Mouse (Mus musculus) macrophage (primary cell): ENCODE measurements around the gene Sgpp2. TPM values are rescaled to one million over a fixed set of nuclear protein-coding genes. Genes with fewer than 3 reads are reported as not detected.

Experiments used
- H3K27ac ChIP-seq: fragments of 350-480 bp; formaldehyde crosslinking; 2 replicates; pipeline ENCODE4 v1.9.0; 2021
- H3K36me3 ChIP-seq: fragments of 350-480 bp; formaldehyde crosslinking; 2 replicates; pipeline ENCODE4 v1.9.0; 2021; ENCODE audit errors: inconsistent target
- H3K4me3 ChIP-seq: fragments of 350-480 bp; formaldehyde crosslinking; 2 replicates; pipeline ENCODE4 v1.9.0; 2021; ENCODE audit errors: inconsistent target
- H3K79me2 ChIP-seq: fragments of 350-480 bp; formaldehyde crosslinking; 2 replicates; pipeline ENCODE4 v1.9.0; 2021; ENCODE audit errors: inconsistent target
- WGBS: methylation state at CpG from one replicate; pipeline ENCODE4 v1.1.7; 2026; ENCODE audit warnings: inconsistent platforms; ENCODE audit not compliant: missing documents; 5-methylcytosine and 5-hydroxymethylcytosine counted together
- polyA plus RNA-seq: library from polyadenylated mRNA; stranded (reverse); fragments of 250-400 nt; gene quantifications from 3 replicates; pipeline ENCODE4 v1.2.4, GENCODE M21; 2018; ENCODE audit warnings: inconsistent platforms

The Sgpp2 gene
- polyA plus RNA-seq, 1 experiment from 2014 or later = not detected

DNA sequence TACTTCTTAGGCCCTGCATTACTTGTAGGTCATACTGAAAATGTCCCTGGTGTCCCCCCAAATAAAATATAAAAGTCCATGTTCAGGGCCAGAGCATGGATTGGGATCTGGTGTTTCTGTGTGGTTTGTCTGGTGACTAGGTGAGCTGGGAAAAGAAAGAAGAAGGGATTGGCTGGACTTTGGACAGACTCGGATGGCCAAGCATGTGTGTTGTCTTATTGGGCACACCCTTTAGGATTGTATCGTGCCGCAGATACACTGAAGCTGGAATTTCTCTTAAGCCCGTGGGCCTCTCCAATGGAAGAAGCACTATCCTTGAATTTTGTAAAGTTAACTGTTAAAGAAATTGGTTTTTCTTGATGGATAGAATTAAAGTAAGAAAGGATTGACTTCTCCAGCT, 91.3 kb downstream of the Sgpp2 start:
- H3K27ac ChIP-seq = no peak overlapping the region
- 91% methylated on average over 4 of the region's 4 CpGs for WGBS

DNA sequence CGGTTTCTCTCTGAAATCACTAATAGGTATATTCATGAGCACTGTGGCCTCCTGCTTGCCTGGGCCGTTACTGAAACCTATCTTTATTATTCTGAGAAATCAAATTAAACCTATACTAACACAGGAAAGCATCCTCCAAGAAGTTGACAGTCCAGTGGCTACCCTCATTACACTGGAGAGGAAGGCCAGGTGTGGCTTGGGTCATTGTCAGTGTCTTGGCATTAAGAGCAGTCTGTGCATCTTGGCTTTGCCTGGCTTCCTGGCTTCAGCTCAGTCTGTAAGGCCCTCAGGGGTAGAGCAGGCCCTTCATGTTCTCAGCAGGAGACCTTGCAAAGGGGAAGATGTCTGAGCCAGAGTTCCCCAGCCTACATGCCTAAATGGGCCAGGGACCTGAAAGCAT, 99.3 kb downstream of the Sgpp2 start:
- Histone ChIP-seq H3K36me3 (no peaks in the 10 kb centered on the region), H3K79me2 (no peaks in the 10 kb centered on the region), H3K4me3 (no peak overlapping the region), H3K27ac (no peak overlapping the region)
- WGBS = 96% methylated on average over 2 of the region's 2 CpGs

More for the DNA sequence above, 91.3 kb downstream of the Sgpp2 start:
- H3K4me3 ChIP-seq = no peak overlapping the region
- no peaks in the 10 kb centered on the region for H3K79me2 ChIP-seq
- no peaks in the 10 kb centered on the region for H3K36me3 ChIP-seq

DNA sequence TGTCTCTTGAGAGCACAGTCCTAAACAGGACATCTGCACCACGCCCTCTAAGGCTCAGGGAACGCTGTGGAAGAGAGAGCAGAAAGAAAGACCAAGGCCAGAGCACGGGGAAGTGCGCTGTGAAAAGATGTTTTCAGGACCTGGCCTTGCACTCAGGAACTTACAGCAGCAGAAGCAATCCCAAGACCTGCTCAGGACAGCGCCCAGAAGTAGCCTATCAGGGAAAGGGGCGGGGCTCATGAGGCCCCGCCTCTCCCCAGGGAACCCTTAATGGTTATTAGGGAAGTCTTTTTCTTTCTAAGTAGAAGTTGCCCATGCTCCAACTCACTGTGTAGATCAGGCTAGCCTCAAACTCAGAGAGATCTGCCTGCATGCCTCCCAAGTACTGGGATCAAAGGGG, 102.5 kb downstream of the Sgpp2 start:
- 44% methylated on average over 7 of the region's 7 CpGs for WGBS
- no peak overlapping the region for H3K4me3 ChIP-seq

GRCm38 (mm10) chr1:78414421-78414820, 104.3 kb downstream of the Sgpp2 start:
- no peaks in the 10 kb centered on the region for H3K36me3 ChIP-seq
- WGBS = 98% methylated on average over 5 of the region's 5 CpGs

More for the DNA sequence above, 102.5 kb downstream of the Sgpp2 start:
- no peaks in the 10 kb centered on the region for H3K79me2 ChIP-seq
- H3K27ac ChIP-seq = no peak overlapping the region
- no peaks in the 10 kb centered on the region for H3K36me3 ChIP-seq

DNA sequence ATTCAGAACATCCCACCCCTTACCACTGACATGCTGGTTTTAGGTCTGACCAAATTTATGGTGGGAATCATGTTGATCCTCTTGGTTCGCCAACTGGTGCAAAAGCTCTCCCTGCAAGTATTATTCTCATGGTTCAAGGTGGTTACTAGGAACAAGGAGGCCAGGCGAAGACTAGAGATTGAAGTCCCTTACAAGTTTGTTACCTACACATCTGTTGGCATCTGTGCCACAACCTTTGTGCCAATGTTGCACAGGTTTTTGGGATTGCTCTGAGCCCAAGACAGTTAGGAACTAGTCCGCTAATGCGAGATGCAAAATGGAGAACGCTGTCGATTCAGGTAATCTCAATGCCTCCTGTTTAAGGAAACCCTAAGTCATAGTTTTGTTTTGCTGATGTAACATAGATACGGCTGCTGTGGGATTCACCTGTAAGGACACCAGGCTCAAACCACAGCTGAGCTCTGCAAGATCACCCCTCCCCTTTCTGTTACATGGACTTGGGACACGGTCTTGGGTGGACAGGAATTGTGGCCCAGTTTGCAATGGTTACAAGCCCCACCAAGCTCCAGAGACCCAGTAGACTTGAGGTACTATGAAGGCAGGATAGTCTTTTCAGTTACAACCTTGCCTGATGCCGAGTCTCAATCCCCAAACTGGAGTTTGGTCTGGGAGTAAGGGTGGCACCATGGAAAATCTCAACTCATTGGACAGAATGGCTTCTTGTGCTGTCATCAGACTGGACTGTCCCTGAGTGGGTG, 107.2 kb downstream of the Sgpp2 start:
- peaks cover 14% of the 10 kb centered on the region; the same call in 1 of the 2 replicates for H3K36me3 ChIP-seq
- H3K27ac ChIP-seq = no peak overlapping the region
- WGBS = 97% methylated on average over 9 of the region's 9 CpGs
- no peak overlapping the region for H3K4me3 ChIP-seq
- H3K79me2 ChIP-seq = no peaks in the 10 kb centered on the region

More at GRCm38 (mm10) chr1:78414421-78414820, 104.3 kb downstream of the Sgpp2 start:
- Histone ChIP-seq H3K27ac (no peak overlapping the region), H3K4me3 (no peak overlapping the region), H3K79me2 (no peaks in the 10 kb centered on the region)

GRCm38 (mm10) chr1:78419593-78419992, 109.4 kb downstream of the Sgpp2 start:
- Histone ChIP-seq H3K27ac (no peak overlapping the region), H3K79me2 (no peaks in the 10 kb centered on the region), H3K4me3 (no peak overlapping the region), H3K36me3 (peaks cover 24% of the 10 kb centered on the region)
- 70% methylated on average over 4 of the region's 4 CpGs for WGBS

DNA sequence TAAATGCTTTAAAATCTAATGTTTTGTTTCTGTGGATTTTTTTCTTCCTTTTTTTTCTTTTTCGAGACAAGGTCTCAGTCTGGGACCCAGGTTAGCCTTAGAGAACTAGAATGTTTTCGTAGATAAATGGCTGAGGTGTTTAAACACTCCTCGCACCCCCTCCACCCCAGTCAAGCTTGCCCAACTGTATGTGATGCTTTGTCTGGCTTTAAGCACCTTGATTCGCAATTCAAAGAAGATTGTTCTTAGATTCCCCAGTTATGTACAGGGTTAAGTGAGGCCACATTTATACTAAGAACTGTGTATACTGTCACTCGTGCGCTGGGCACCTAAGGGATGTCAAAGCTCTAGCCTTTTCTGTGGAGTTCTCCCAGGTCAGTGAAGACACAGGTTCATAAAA, 110.1 kb downstream of the Sgpp2 start:
- no peak overlapping the region for H3K27ac ChIP-seq
- H3K4me3 ChIP-seq = no peak overlapping the region
- H3K79me2 ChIP-seq = no peaks in the 10 kb centered on the region
- H3K36me3 ChIP-seq = peaks cover 27% of the 10 kb centered on the region
- 91% methylated on average over 6 of the region's 6 CpGs for WGBS

DNA sequence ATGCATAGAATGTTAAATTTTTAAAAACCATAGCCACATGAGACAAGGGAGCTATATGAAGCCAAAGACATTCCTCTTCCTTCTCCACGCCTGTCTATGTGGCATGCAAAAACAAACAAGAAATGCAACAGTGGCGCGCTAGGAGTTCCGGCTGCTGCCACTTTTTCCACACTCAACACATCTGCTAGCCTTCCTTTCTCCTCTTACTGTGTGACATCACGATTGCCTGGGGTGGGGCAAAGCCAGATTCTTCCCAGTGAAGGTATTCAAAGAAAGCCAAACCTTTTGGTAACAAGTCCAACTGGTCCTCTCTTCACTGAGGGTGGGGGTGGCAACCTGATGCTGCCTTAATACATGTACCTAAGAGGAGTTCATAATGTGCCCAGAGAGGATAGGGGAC, 111.6 kb downstream of the Sgpp2 start:
- Histone ChIP-seq H3K36me3 (peaks cover 27% of the 10 kb centered on the region), H3K79me2 (no peaks in the 10 kb centered on the region), H3K4me3 (no peak overlapping the region), H3K27ac (no peak overlapping the region)
- WGBS = 89% methylated on average over 5 of the region's 5 CpGs

- 76% methylated on average over 2 of the region's 2 CpGs for WGBS
- Histone ChIP-seq H3K4me3 (no peak overlapping the region), H3K36me3 (peaks cover 27% of the 10 kb centered on the region), H3K79me2 (no peaks in the 10 kb centered on the region; the same call in 1 of the 2 replicates), H3K27ac (no peak overlapping the region)
Observed at GRCm38 (mm10) chr1:78422576-78422975, 112.4 kb downstream of the Sgpp2 start.

GRCm38 (mm10) chr1:78424848-78425247, 114.7 kb downstream of the Sgpp2 start:
- H3K79me2 ChIP-seq = no peaks in the 10 kb centered on the region; the same call in 1 of the 2 replicates
- no peak overlapping the region for H3K27ac ChIP-seq
- no peak overlapping the region for H3K4me3 ChIP-seq
- 97% methylated on average over 4 of the region's 4 CpGs for WGBS
- peaks cover 27% of the 10 kb centered on the region for H3K36me3 ChIP-seq

DNA sequence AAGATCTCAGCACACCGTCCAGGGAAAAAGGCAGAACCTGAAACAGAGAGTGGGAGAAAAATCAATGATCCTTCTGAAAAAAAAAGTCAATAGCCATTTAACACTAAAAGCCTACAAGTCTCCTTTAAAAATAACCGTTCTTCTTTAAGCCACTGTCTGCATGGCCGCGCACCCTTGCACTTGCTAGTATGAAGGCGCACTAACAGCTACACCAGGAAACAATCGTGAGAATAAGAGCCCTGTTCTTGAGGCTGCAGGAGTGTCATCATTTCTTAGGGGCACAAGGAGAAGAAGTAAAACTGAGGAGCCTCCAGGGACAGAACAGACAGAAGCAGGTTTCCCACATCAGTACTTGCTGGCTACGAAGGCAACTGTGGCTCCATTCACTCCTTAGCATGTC, 115.2 kb downstream of the Sgpp2 start:
- Histone ChIP-seq H3K27ac (no peak overlapping the region), H3K36me3 (peaks cover 27% of the 10 kb centered on the region), H3K4me3 (no peak overlapping the region), H3K79me2 (no peaks in the 10 kb centered on the region; the same call in 1 of the 2 replicates)
- 87% methylated on average over 6 of the region's 7 CpGs for WGBS

GRCm38 (mm10) chr1:78425793-78426700, 115.9 kb downstream of the Sgpp2 start:
- Histone ChIP-seq H3K4me3 (no peak overlapping the region), H3K27ac (no peak overlapping the region), H3K36me3 (peaks cover 21% of the 10 kb centered on the region), H3K79me2 (no peaks in the 10 kb centered on the region; the same call in 1 of the 2 replicates)
- WGBS = 96% methylated on average over 7 of the region's 7 CpGs

- H3K4me3 ChIP-seq = no peak overlapping the region
- 100% methylated on average over 3 of the region's 3 CpGs for WGBS
- H3K79me2 ChIP-seq = no peaks in the 10 kb centered on the region; the same call in 1 of the 2 replicates
- no peak overlapping the region for H3K27ac ChIP-seq
- peaks cover 15% of the 10 kb centered on the region for H3K36me3 ChIP-seq
Observed at GRCm38 (mm10) chr1:78426841-78427240, 116.7 kb downstream of the Sgpp2 start.

DNA sequence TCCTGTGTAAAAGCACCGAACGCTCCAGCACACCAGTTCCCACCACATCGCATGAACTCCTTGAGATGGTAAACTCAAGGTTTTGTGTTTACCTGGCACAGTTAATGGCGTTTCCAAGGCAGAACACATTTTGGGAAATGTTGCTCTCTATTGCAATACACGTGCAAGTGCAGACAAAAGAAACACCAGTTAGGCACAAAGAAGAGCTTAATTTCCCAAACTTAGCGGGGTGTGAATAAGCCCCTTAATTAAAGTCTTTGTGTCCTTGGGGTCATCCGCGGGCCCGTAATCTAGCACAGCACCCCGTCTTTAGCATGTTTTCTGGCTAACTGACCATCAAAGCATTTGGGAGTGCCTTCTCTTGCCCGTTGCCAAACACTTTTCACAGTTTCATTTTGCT, 118.7 kb downstream of the Sgpp2 start:
- H3K27ac ChIP-seq = no peak overlapping the region
- no peaks in the 10 kb centered on the region; the same call in 1 of the 2 replicates for H3K79me2 ChIP-seq
- no peak overlapping the region for H3K4me3 ChIP-seq
- 96% methylated on average over 11 of the region's 11 CpGs for WGBS
- H3K36me3 ChIP-seq = peaks cover 10% of the 10 kb centered on the region

GRCm38 (mm10) chr1:78433472-78433871, 123.3 kb downstream of the Sgpp2 start:
- Histone ChIP-seq H3K4me3 (no peak overlapping the region), H3K36me3 (no peaks in the 10 kb centered on the region), H3K27ac (no peak overlapping the region), H3K79me2 (no peaks in the 10 kb centered on the region; the same call in 1 of the 2 replicates)
- 93% methylated on average over 9 of the region's 9 CpGs for WGBS
